In genomic region chr2:60375608-60376107, GRCm38 (mm10) we compare ENCODE assay signal across 32 mouse cellular contexts. TPM values are rescaled to one million over a fixed set of nuclear protein-coding genes. Genes with fewer than 3 reads are reported as not detected.
DNase-seq lines count a peak whose midpoint lies in the region; ATAC-seq and TF ChIP-seq lines count a peak whose summit lies in the region.
"Had no signal": no experiment of that assay in that cellular context is flagged by ENCODE, and none has a peak within 500 bp of the region (broad histone marks: within the 10 kb centered on the region; RNA-seq: fewer than 3 reads in every experiment).

No protein-coding gene starts in this region.

- no peaks in the 10 kb centered on the region for H3K36me3 ChIP-seq in testis, adult 2 months (ENCODE audit: control insufficient read depth, insufficient read depth, low read length)
- no peaks in the 10 kb centered on the region for H3K36me3 ChIP-seq in intestine, embryonic 15.5 days
- H3K36me3 ChIP-seq in small intestine, adult 2 months (ENCODE audit: control insufficient read depth, insufficient read depth, low read length): peaks cover 4% of the 10 kb centered on the region; the same call in 1 of the 2 replicates
- H3K36me3 ChIP-seq: embryonic facial prominence, embryonic 13.5 days; forebrain, embryonic 12.5 days; forebrain, embryonic 15.5 days; heart, embryonic 12.5 days; heart, embryonic 15.5 days; hindbrain, embryonic 13.5 days had no signal

- H3K4me2 ChIP-seq in intestine, embryonic 15.5 days (replicated peaks): no peak overlapping the region
- H3K4me2 ChIP-seq: embryonic facial prominence, embryonic 13.5 days; forebrain, embryonic 12.5 days; forebrain, embryonic 15.5 days; heart, embryonic 12.5 days; heart, embryonic 15.5 days; hindbrain, embryonic 13.5 days had no signal

- no peaks in the 10 kb centered on the region for H3K27me3 ChIP-seq in testis, adult 2 months (ENCODE audit: control insufficient read depth, insufficient read depth, low read length)
- no peaks in the 10 kb centered on the region for H3K27me3 ChIP-seq in intestine, embryonic 15.5 days (replicated peaks)
- H3K27me3 ChIP-seq in small intestine, adult 2 months (ENCODE audit: control insufficient read depth, insufficient read depth, low read length): no peaks in the 10 kb centered on the region
- H3K27me3 ChIP-seq: CH12.LX; embryonic facial prominence, embryonic 13.5 days; forebrain, embryonic 12.5 days; forebrain, embryonic 15.5 days; heart, embryonic 12.5 days; heart, embryonic 15.5 days; hindbrain, embryonic 13.5 days; Patski had no signal

- peak; percentile 34 for ATAC-seq in intestine, embryonic 15.5 days
- no peak for ATAC-seq in granulocyte monocyte progenitor cell, adult 5-6 weeks (replicated peaks; ENCODE audit: poor library complexity, severe bottlenecking)
- no peak for ATAC-seq in cerebellum, adult (ENCODE audit: insufficient number of reproducible peaks, low FRiP score, low TSS enrichment)
- ATAC-seq: forebrain, embryonic 15.5 days; hindbrain, postnatal 0 days; inflammation-experienced regulatory T-cells, adult 6 months; Patski had no signal

- H3K9ac ChIP-seq in intestine, embryonic 15.5 days: no peak overlapping the region
- H3K9ac ChIP-seq: embryonic facial prominence, embryonic 13.5 days; forebrain, embryonic 12.5 days; forebrain, embryonic 15.5 days; heart, embryonic 12.5 days; heart, embryonic 15.5 days; hindbrain, embryonic 13.5 days had no signal

- DNase-seq in testis, postnatal 10 days (ENCODE audit: low spot score): no peak
- DNase-seq: adrenal gland, postnatal 10 days; adrenal gland, postnatal 36 days; B cell, adult 2 months; cerebellum, adult 11 months; cerebellum, adult 2 months; cerebellum, postnatal 10 days; cerebellum, postnatal 36 days; embryo, embryonic 11 days; gastrocnemius, postnatal 25 days; heart, postnatal 10 days; heart, postnatal 36 days; kidney, adult 18-20 months had no signal

- TF ChIP-seq POLR2A in testis, adult 2 months (IDR thresholded peaks at IDR 0.05; ENCODE audit: control insufficient read depth, low read depth, low read length): no peak
- no peak for TF ChIP-seq POLR2A in small intestine, adult 2 months (IDR thresholded peaks at IDR 0.05; ENCODE audit: low read depth, low read length)

- H3K4me1 ChIP-seq in testis, adult 2 months (ENCODE audit: control insufficient read depth, insufficient read depth, low read length): peaks cover 5% of the 10 kb centered on the region
- no peaks in the 10 kb centered on the region for H3K4me1 ChIP-seq in intestine, embryonic 15.5 days (replicated peaks)
- peaks cover 10% of the 10 kb centered on the region; the same call in 1 of the 2 replicates for H3K4me1 ChIP-seq in small intestine, adult 2 months (ENCODE audit: control insufficient read depth, insufficient read depth, insufficient read length, low read length)
- H3K4me1 ChIP-seq: embryonic facial prominence, embryonic 10.5 days; embryonic facial prominence, embryonic 13.5 days; forebrain, embryonic 12.5 days; forebrain, embryonic 15.5 days; heart, embryonic 12.5 days; heart, embryonic 15.5 days; hindbrain, embryonic 10.5 days; hindbrain, embryonic 13.5 days had no signal

- no peaks in the 10 kb centered on the region for H3K9me3 ChIP-seq in intestine, embryonic 15.5 days
- H3K9me3 ChIP-seq: embryonic facial prominence, embryonic 10.5 days; embryonic facial prominence, embryonic 13.5 days; forebrain, embryonic 12.5 days; forebrain, embryonic 15.5 days; G1E; heart, embryonic 12.5 days; heart, embryonic 15.5 days; hindbrain, embryonic 10.5 days; hindbrain, embryonic 13.5 days had no signal

- H3K27ac ChIP-seq in testis, adult 2 months (ENCODE audit: control insufficient read depth, insufficient read depth, low read depth, low read length): no peak overlapping the region
- H3K27ac ChIP-seq in intestine, embryonic 15.5 days: no peak overlapping the region
- H3K27ac ChIP-seq in small intestine, adult 2 months (ENCODE audit: insufficient read depth, low read depth, low read length): peak overlapping the region; percentile 87
- H3K27ac ChIP-seq: embryonic facial prominence, embryonic 10.5 days; embryonic facial prominence, embryonic 13.5 days; forebrain, embryonic 12.5 days; forebrain, embryonic 15.5 days; heart, embryonic 15.5 days; hindbrain, embryonic 10.5 days; hindbrain, embryonic 13.5 days; hindbrain, postnatal 0 days had no signal

- WGBS in intestine, embryonic 15.5 days: 91% methylated on average over 15 of the region's 15 CpGs
- 58% methylated on average over 15 of the region's 15 CpGs for WGBS in small intestine, adult 2 months

- TF ChIP-seq CTCF in testis, adult 2 months (IDR thresholded peaks at IDR 0.05; ENCODE audit: control insufficient read depth, insufficient read depth, insufficient replicate concordance, low read depth, low read length): no peak
- no peak for TF ChIP-seq CTCF in small intestine, adult 2 months (IDR thresholded peaks at IDR 0.05; ENCODE audit: extremely low read depth, insufficient read length, insufficient replicate concordance, low read depth, low read length)

- peak overlapping the region; percentile 77 for H3K4me3 ChIP-seq in testis, adult 2 months (ENCODE audit: control insufficient read depth, low read depth, low read length)
- no peak overlapping the region for H3K4me3 ChIP-seq in intestine, embryonic 15.5 days (replicated peaks)
- peak overlapping the region; percentile 15; the same call in 1 of the 2 replicates for H3K4me3 ChIP-seq in small intestine, adult 2 months (ENCODE audit: low read depth, low read length)
- H3K4me3 ChIP-seq: embryonic facial prominence, embryonic 10.5 days; embryonic facial prominence, embryonic 13.5 days; erythroblast, embryonic 14.5 days; forebrain, embryonic 12.5 days; forebrain, embryonic 15.5 days; heart, embryonic 12.5 days; heart, embryonic 15.5 days; hindbrain, embryonic 10.5 days; hindbrain, embryonic 13.5 days had no signal

RNA-seq across cellular contexts. Expression of gene Ly75, which starts 7.4 kb away (rescaled TPM):
- polyA plus RNA-seq in testis, adult 2 months (2012; rRNA removed): 0.45 and 0.54 TPM in 2 replicates
- polyA plus RNA-seq in intestine, embryonic 15.5 days (2015; fragmentation: Nextera tagmentation; extraction: Ambion mirVana): 1.1 TPM in 2 replicates
- 2.1 and 4.4 TPM in 2 replicates for polyA plus RNA-seq in small intestine, adult 2 months (2012; rRNA removed)
- total RNA-seq in granulocyte monocyte progenitor cell, adult 5-6 weeks (2014; fragmentation: Nextera tagmentation): 1.1 and 1.8 TPM in 2 replicates
- 3.0 and 4.8 TPM in 2 replicates for total RNA-seq in granulocyte monocyte progenitor cell, adult 5-6 weeks (2017)
- polyA plus RNA-seq: erythroblast, embryonic 14.5 days had no signal
